Mouse (Mus musculus) neutrophil, adult 59 days (primary cell): ENCODE measurements around the gene Zfp871. TPM values are rescaled to one million over a fixed set of nuclear protein-coding genes. Genes with fewer than 3 reads are reported as not detected.

ENCODE experiments used
- total RNA-seq, 2 experiments: library from RNA; stranded (reverse); gene quantifications; 1 replicate in 1 of 2; 2 replicates in 1 of 2; pipeline ENCODE4 v1.2.4; 2023

Zfp871 gene
- 10 to 100 TPM; 45.7 to 58.2 TPM for total RNA-seq

DNA sequence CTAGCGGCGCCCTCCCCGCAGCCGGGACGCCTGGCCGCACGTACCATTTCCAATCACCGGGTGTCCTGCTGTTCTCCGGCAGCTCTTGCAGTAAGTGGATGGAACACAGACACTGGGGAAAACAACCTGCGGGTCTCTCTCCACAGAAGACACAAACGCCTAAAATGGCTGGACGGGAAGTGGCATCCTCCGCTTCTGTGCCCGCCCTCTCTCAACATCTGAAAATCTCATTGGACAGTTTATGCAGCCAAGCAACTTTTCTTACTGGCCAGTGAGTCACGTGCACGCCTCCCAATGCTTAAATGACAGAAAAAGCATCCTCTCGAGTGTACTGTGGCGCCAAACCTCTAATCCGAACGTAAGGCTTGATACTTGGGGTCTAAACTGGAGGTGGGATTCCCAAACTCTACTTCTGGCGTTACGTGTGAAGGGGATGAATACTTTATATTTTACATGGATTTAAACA, at the start of gene Zfp871:
Gene Zfp871, minus strand, starts transcription at position 194 of the 466 bp plus-strand sequence.

GRCm38 (mm10) chr17:32829540-32830417, 41.7 kb upstream of the Zfp871 start, which contains the start of gene Zfp799:
Gene Zfp799, minus strand, starts transcription at chr17:32830261.

GRCm38 (mm10) chr17:32809544-32810374, 21.7 kb upstream of the Zfp871 start, which contains the start of gene Zfp811:
Gene Zfp811, minus strand, starts transcription at chr17:32809931.

Other genes starting within 250 kb of the Zfp871 start
- under 1 TPM; 0.82 to 0.97 TPM for gene Cyp4f37, start 167.0 kb downstream of the Zfp871 start, total RNA-seq
- gene Cyp4f40, start 129.4 kb downstream of the Zfp871 start, total RNA-seq, result not detected
- not detected for gene Cyp4f15, start 102.7 kb downstream of the Zfp871 start, total RNA-seq
- gene Zfp811, start 21.6 kb upstream of the Zfp871 start, total RNA-seq, result not detected
- 1 to 10 TPM; 1.8 to 3.5 TPM for gene Zfp799, start 42.0 kb upstream of the Zfp871 start, total RNA-seq
- gene Zfp870, start 103.4 kb upstream of the Zfp871 start, total RNA-seq, result 1 to 10 TPM in 1 of 2 experiments, under 1 TPM in 1; 0.82 to 1.1 TPM
- not detected for gene Cyp4f14, start 129.1 kb upstream of the Zfp871 start, total RNA-seq
- gene Cyp4f13, start 159.1 kb upstream of the Zfp871 start, total RNA-seq, result 10 to 100 TPM; 75.3 to 82.0 TPM
- 1 to 10 TPM; 6.0 to 8.0 TPM for gene Zfp472, start 177.5 kb upstream of the Zfp871 start, total RNA-seq
- 1 to 10 TPM; 4.2 to 4.4 TPM for gene Zfp952, start 204.8 kb upstream of the Zfp871 start, total RNA-seq
- 1 to 10 TPM in 1 of 2 experiments, under 1 TPM in 1; 0.84 to 1.5 TPM for gene Zfp763, start 245.1 kb upstream of the Zfp871 start, total RNA-seq